ENCODE assay signal across 8 mouse cellular contexts in genomic region chr9:120190891-120191290, GRCm38 (mm10). TPM values are rescaled to one million over a fixed set of nuclear protein-coding genes. Genes with fewer than 3 reads are reported as not detected.
DNase-seq lines count a peak whose midpoint lies in the region; ATAC-seq and TF ChIP-seq lines count a peak whose summit lies in the region.

No protein-coding gene starts in this region.

- H3K9ac ChIP-seq in embryonic facial prominence, embryonic 12.5 days, result peak overlapping the region; percentile 40
- H3K9ac ChIP-seq in intestine, postnatal 0 days (ENCODE audit: low read depth, low read length), result peak overlapping the region; percentile 7; the same call in 1 of the 2 replicates
- peak overlapping the region; percentile 71 for H3K9ac ChIP-seq in neural tube, embryonic 13.5 days

- no peak for TF ChIP-seq CTCF in lung, adult 2 months (IDR thresholded peaks at IDR 0.05; ENCODE audit: insufficient read depth, low read length)
- TF ChIP-seq CTCF in intestine, postnatal 0 days (IDR thresholded peaks at IDR 0.05; ENCODE audit: low read depth), result no peak

- peak overlapping the region; percentile 58 for H3K4me3 ChIP-seq in lung, adult 2 months (replicated peaks; ENCODE audit: extremely low read depth, low read depth, low read length)
- peak overlapping the region; percentile 34 for H3K4me3 ChIP-seq in embryonic facial prominence, embryonic 12.5 days
- H3K4me3 ChIP-seq in intestine, postnatal 0 days (ENCODE audit: low read depth, low read length), result peak overlapping the region; percentile 38
- peak overlapping the region; percentile 37 for H3K4me3 ChIP-seq in neural tube, embryonic 13.5 days

- no peak overlapping the region for H3K27ac ChIP-seq in embryonic facial prominence, embryonic 12.5 days
- no peak overlapping the region for H3K27ac ChIP-seq in intestine, postnatal 0 days (ENCODE audit: low read depth, low read length)
- H3K27ac ChIP-seq in neural tube, embryonic 13.5 days (replicated peaks), result peak overlapping the region; percentile 83

- TF ChIP-seq POLR2A in lung, adult 2 months (IDR thresholded peaks at IDR 0.05; ENCODE audit: borderline replicate concordance, extremely low read depth, low read depth, low read length), result no peak

- H3K36me3 ChIP-seq in embryonic facial prominence, embryonic 12.5 days, result no peaks in the 10 kb centered on the region
- no peaks in the 10 kb centered on the region for H3K36me3 ChIP-seq in intestine, postnatal 0 days (ENCODE audit: control insufficient read depth, insufficient read depth)
- no peaks in the 10 kb centered on the region for H3K36me3 ChIP-seq in neural tube, embryonic 13.5 days

- H3K4me1 ChIP-seq in lung, adult 2 months (ENCODE audit: control insufficient read depth, insufficient read depth, low read length), result no peaks in the 10 kb centered on the region
- H3K4me1 ChIP-seq in embryonic facial prominence, embryonic 12.5 days, result 0 out of 2 replicates have a peak, but pooled peaks cover 5% of the 10 kb centered on the region
- H3K4me1 ChIP-seq in intestine, postnatal 0 days (replicated peaks; ENCODE audit: control insufficient read depth, insufficient read depth, low read length), result no peaks in the 10 kb centered on the region
- peaks cover 4% of the 10 kb centered on the region for H3K4me1 ChIP-seq in neural tube, embryonic 13.5 days (replicated peaks)

- no peak for DNase-seq in lung, adult 2 months
- DNase-seq in lung, adult 18-20 months, result no peak
- DNase-seq in natural killer cell, adult 2 months (ENCODE audit: low spot score in 2 of 2), result no peak
- no peak for DNase-seq in cerebellum, adult 11-12 months

- peaks cover 3% of the 10 kb centered on the region; the same call in 1 of the 2 replicates for H3K27me3 ChIP-seq in embryonic facial prominence, embryonic 12.5 days
- H3K27me3 ChIP-seq in intestine, postnatal 0 days (replicated peaks; ENCODE audit: control insufficient read depth, insufficient read depth, low read length), result no peaks in the 10 kb centered on the region
- H3K27me3 ChIP-seq in neural tube, embryonic 13.5 days, result no peaks in the 10 kb centered on the region

- 32% methylated on average over 13 of the region's 13 CpGs for WGBS in lung, adult 2 months
- WGBS in embryonic facial prominence, embryonic 12.5 days, result 49% methylated on average over 13 of the region's 13 CpGs
- 25% methylated on average over 13 of the region's 13 CpGs for WGBS in intestine, postnatal 0 days
- WGBS in neural tube, embryonic 13.5 days, result 45% methylated on average over 13 of the region's 13 CpGs

- peak overlapping the region; percentile 49 for H3K4me2 ChIP-seq in embryonic facial prominence, embryonic 12.5 days (replicated peaks)
- H3K4me2 ChIP-seq in intestine, postnatal 0 days (replicated peaks; ENCODE audit: low read depth), result peak overlapping the region; percentile 66
- H3K4me2 ChIP-seq in neural tube, embryonic 13.5 days, result peak overlapping the region; percentile 57

- 0 out of 2 replicates have a peak, but pooled peaks have one; percentile 15 for ATAC-seq in embryonic facial prominence, embryonic 12.5 days (ENCODE audit: insufficient number of reproducible peaks, insufficient read depth, low FRiP score, low TSS enrichment)
- ATAC-seq in intestine, postnatal 0 days, result no peak
- peak; percentile 80 for ATAC-seq in neural tube, embryonic 13.5 days (ENCODE audit: low read depth)
- no peak for ATAC-seq in erythroid progenitor cell, adult 5-6 weeks (replicated peaks; ENCODE audit: low FRiP score, poor library complexity, severe bottlenecking)

- no peaks in the 10 kb centered on the region for H3K9me3 ChIP-seq in embryonic facial prominence, embryonic 12.5 days
- no peaks in the 10 kb centered on the region for H3K9me3 ChIP-seq in intestine, postnatal 0 days (ENCODE audit: control insufficient read depth)
- no peaks in the 10 kb centered on the region for H3K9me3 ChIP-seq in neural tube, embryonic 13.5 days

RNA-seq across cellular contexts. Expression of gene Mobp, which starts 41.4 kb away (rescaled TPM):
- not detected in 2 replicates for polyA plus RNA-seq in lung, adult 2 months (2012; rRNA removed)
- polyA plus RNA-seq in embryonic facial prominence, embryonic 12.5 days (2016; fragmentation: Nextera tagmentation; extraction: Ambion mirVana), result 0.14 and 0.37 TPM in 2 replicates
- polyA plus RNA-seq in intestine, postnatal 0 days (2015; fragmentation: Nextera tagmentation; extraction: Ambion mirVana), result 0.05 TPM in 1 of 2 replicates, not detected in the other
- 0.10 and 0.11 TPM in 2 replicates for polyA plus RNA-seq in neural tube, embryonic 13.5 days (2015; fragmentation: Nextera tagmentation; extraction: Ambion mirVana)
- total RNA-seq in erythroid progenitor cell, adult 5-6 weeks (2015; ENCODE audit: low replicate concordance), result not detected in 2 replicates
- total RNA-seq in erythroid progenitor cell, adult 5-6 weeks (2017; ENCODE audit: low replicate concordance), result not detected in 2 replicates

Comparison
In these comparisons a context has a peak if more than half of its experiments do, and no peak if none do; other contexts are left out.
1. ATAC-seq: peak in embryonic facial prominence, embryonic 12.5 days (single experiment) and neural tube, embryonic 13.5 days (single experiment); none in intestine, postnatal 0 days (single experiment) and erythroid progenitor cell, adult 5-6 weeks (single experiment).
2. H3K9ac ChIP-seq: peak in every context shown above with its lines; median percentile 71 in neural tube, embryonic 13.5 days; 40 in embryonic facial prominence, embryonic 12.5 days; 7 in intestine, postnatal 0 days.
3. Peak in every context shown above with its lines, with median percentiles within 50 percentile points of each other: H3K4me3 ChIP-seq and H3K4me2 ChIP-seq.